Mouse (Mus musculus) brown adipose tissue, adult 24 weeks (tissue): Measurements from ENCODE around the gene Gas2l3. TPM values are rescaled to one million over a fixed set of nuclear protein-coding genes. Genes with fewer than 3 reads are reported as not detected.

Experiments used
- H3K27ac ChIP-seq: fragments of 200-500 bp; replicated peaks from 2 replicates; pipeline ENCODE4 v1.5.1; 2012; ENCODE audit warnings: low read depth, mild to moderate bottlenecking, low read length
- H3K4me1 ChIP-seq: fragments of 200-500 bp; 2 replicates; pipeline ENCODE4 v1.6.1; 2012; ENCODE audit warnings: low read length, mixed read lengths; ENCODE audit not compliant: control insufficient read depth, insufficient read depth, insufficient read length
- H3K4me3 ChIP-seq: fragments of 200-500 bp; 2 replicates; pipeline ENCODE4 v1.5.1; 2012; ENCODE audit warnings: low read depth, mild to moderate bottlenecking, low read length, moderate library complexity; ENCODE audit not compliant: insufficient read depth
- polyA plus RNA-seq: library from polyadenylated mRNA; stranded (reverse); fragments of >200 nt; gene quantifications from 2 replicates; pipeline ENCODE4 v1.2.4, GENCODE M21; 2012; ENCODE audit not compliant: missing spikeins, insufficient read depth, insufficient read length

Gas2l3 gene
- 1.5 and 1.8 TPM in 2 replicates for polyA plus RNA-seq

- H3K4me3 ChIP-seq: peak within 1 kb of the TSS; percentile 80
- peak within 1 kb of the TSS; percentile 32 for H3K27ac ChIP-seq
- H3K4me1 ChIP-seq: no peaks in the 10 kb centered on the region
These were observed at the start of gene Gas2l3 for GRCm38 (mm10) chr10:89443623-89444151. TSS of gene Gas2l3 (minus strand) at chr10:89443967.

DNA sequence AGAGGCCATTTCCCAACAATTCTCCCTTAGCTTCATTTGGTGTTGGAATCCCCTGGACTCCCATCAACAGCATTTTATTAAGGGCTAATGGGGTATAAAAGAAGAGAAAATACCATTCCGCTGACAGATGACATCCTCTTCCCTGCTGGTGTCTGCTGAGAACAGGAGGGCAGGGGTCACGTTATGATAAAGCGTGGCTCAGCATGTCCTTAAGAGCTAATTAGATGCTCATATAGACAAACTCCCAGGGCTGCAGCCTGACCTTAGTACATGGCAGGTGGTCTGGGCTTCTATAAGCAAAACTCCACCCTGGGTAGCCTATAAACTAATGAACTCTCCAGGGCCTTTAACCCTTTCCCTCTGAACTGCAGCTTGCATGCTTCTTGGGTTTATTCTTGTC is 47.6 kb upstream of the Gas2l3 start:
- H3K27ac ChIP-seq: no peak overlapping the region
- no peaks in the 10 kb centered on the region for H3K4me1 ChIP-seq
- H3K4me3 ChIP-seq: no peak overlapping the region

DNA sequence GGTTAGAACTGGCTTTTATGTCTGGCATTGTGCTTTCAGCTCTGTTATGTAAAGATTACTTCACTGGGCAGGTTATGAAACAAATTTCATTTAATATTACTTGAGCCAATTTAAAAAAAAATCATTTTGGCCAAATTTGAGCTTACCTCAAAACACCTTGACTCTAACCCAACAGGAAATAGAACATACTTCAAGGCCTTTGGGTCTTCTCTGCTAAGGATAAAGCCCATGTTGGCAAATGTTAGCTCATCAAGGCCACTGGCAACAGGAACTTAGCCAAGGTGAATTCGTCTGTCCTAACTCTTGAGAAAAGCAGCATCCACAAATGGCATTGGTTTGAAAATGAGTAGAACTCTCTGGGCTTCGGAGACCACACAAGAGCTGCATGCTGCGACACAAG is 46.5 kb upstream of the Gas2l3 start:
- H3K27ac ChIP-seq: no peak overlapping the region
- no peak overlapping the region for H3K4me3 ChIP-seq
- no peaks in the 10 kb centered on the region for H3K4me1 ChIP-seq

- H3K4me1 ChIP-seq: no peaks in the 10 kb centered on the region
- no peak overlapping the region for H3K27ac ChIP-seq
- H3K4me3 ChIP-seq: no peak overlapping the region
These were observed 45.7 kb upstream of the Gas2l3 start for GRCm38 (mm10) chr10:89489459-89489858.

- H3K27ac ChIP-seq: no peak overlapping the region
- H3K4me1 ChIP-seq: no peaks in the 10 kb centered on the region
- H3K4me3 ChIP-seq: no peak overlapping the region
These were observed 43.4 kb upstream of the Gas2l3 start for GRCm38 (mm10) chr10:89486995-89487742.

DNA sequence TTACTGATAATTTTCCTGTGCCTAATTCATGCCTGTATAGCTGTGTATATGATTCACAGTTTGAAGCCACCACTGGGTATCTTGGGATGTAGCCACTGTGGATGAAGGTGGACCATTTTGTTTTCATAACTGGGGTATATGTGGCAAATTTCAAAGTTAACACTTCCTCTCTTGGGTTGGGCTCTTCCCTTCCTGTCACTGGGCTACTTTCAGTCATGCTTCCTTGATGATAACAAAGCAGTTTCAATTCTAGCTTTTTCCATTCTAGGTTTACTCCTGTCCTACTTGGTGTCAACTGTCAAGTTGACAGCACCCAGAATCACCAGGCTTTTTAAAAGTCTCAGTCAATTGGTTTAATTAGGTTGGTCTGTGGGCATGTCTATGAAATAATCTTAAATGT is 41.1 kb upstream of the Gas2l3 start:
- H3K4me1 ChIP-seq: no peaks in the 10 kb centered on the region
- no peak overlapping the region for H3K4me3 ChIP-seq
- H3K27ac ChIP-seq: no peak overlapping the region

GRCm38 (mm10) chr10:89483812-89484602 is 40.2 kb upstream of the Gas2l3 start:
- no peak overlapping the region for H3K27ac ChIP-seq
- H3K4me1 ChIP-seq: no peaks in the 10 kb centered on the region
- no peak overlapping the region for H3K4me3 ChIP-seq

DNA sequence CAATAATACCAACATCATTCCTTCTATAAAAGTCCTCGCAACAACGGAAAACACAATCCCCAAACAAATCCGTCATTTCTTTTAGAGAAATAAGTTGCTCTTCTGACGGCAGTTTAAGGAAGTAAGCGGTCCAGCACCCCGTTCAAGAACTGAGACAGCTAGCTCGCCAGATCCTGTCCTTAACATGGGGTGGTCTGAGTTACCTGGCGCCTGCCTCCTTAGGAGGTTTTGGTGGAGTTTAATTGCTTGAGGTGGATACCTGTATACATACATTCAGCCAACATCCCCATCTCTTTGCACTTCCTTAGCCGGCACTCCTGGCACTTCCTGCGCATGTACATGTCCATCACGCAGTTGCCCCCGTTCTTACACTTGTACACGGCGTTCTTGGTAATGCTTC is 39.3 kb upstream of the Gas2l3 start:
- no peak overlapping the region for H3K4me3 ChIP-seq
- no peaks in the 10 kb centered on the region for H3K4me1 ChIP-seq

GRCm38 (mm10) chr10:89482142-89482681 is 38.4 kb upstream of the Gas2l3 start:
- H3K4me3 ChIP-seq: no peak overlapping the region
- H3K27ac ChIP-seq: no peak overlapping the region
- no peaks in the 10 kb centered on the region for H3K4me1 ChIP-seq

More for the DNA sequence above, 39.3 kb upstream of the Gas2l3 start:
- no peak overlapping the region for H3K27ac ChIP-seq

- H3K27ac ChIP-seq: no peak overlapping the region
- H3K4me1 ChIP-seq: no peaks in the 10 kb centered on the region
- H3K4me3 ChIP-seq: no peak overlapping the region
These were observed 37.9 kb upstream of the Gas2l3 start for GRCm38 (mm10) chr10:89481638-89482037.

DNA sequence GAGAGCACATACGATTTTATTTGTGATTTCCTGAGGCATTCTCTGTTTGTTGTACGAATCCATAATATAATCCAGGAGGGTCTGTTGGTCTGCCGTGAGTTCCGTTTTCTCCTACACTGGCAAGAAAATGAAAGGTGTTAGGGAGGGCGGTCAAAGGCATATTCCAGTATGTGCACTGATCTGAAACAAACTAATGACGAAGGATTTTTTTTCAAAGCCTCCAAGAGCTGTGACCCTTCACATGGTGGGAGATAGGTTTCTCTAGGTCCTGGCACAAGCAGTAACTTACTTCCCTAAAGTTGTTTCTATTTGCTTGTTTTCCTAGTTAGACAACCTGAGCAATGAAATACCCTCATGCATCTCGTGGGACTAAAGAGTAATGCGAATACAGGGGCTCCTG is 35.0 kb upstream of the Gas2l3 start:
- no peaks in the 10 kb centered on the region for H3K4me1 ChIP-seq
- no peak overlapping the region for H3K4me3 ChIP-seq
- H3K27ac ChIP-seq: no peak overlapping the region

DNA sequence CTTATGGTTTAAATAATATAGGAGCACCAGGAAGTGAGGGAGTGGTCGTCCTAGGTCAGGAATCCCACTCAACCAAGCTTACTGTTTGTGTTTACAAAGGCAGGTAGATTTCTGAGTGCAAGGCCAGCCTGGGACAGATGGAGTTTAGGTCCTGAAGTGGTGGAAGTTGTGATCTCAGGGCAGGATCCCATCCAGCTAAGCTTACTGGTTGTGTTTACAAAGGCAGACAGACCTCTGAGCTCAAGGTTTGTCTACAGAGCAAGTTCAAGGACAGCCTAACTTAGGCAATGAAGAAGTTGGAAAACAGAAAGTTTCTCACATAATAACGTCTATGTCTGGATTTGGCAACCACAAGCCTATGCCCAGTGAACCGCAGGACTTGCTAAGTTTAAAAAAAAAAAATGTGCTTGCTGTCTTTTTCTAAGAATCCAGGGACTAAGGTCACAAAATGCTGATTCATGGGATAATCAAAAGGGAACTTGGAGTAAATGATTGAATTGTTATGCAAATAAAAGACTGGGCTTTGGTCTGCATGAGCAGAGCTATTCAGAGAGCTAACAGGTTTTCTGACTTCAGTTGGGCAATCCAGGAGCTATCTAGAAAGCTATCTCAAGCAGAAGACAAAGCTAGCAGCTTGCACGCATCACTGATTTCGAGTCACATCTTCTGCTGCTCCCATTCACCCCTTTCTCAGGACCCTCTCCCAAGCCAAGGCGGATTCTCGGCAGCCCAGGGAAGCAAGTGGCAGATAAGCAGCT is 27.0 kb upstream of the Gas2l3 start:
- Histone ChIP-seq H3K27ac (no peak overlapping the region), H3K4me3 (no peak overlapping the region), H3K4me1 (no peaks in the 10 kb centered on the region)

DNA sequence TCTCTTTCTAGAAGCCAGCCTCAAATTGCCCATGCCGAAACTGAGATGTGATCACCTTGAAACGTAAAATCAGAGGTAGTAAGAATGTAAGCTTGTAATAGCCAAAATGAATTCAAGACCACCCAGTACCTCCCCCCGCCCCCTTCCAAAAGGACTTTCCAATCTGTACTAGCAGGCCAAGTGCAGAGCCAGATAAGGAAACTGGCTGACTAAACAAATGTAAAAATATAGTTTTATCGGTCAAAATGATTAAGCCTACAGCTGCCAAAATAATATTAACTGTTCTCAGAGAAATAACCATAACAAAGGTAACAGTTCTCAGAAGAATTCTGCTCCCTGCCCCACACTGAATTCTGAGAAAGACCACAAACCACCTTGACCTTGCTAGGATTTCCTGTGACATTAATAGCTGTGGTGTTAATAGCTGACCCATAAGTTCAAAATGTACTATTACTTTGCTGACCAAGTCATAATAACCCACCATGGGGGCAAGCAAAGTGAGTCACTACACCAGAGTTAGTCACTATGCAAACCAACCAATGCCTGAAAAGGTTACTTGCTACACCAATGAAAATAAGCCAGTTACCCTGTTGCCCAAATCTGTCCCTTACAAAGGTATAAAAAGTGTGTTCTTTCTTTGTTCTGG is 21.1 kb upstream of the Gas2l3 start:
- Histone ChIP-seq H3K4me3 (no peak overlapping the region), H3K27ac (no peak overlapping the region), H3K4me1 (no peaks in the 10 kb centered on the region)

DNA sequence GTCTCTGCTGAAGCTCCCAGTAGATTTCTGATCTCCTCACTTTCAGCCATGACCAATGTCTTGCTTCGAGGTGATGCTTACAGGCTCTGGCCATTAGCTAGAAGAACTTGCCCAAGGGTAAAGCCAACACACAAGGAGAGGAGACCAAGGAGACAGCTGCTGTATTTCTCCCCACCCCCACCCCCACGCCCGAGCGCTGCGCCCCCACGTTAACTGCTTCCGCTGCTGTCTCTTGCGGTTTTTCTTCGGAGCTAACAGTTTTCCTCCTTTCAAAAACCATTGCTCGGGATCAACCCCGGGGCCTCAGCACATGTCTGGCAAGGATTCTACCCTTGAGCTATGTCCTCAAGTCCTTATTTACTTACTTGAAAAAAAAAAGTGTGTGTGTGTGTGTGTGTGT is 19.1 kb upstream of the Gas2l3 start:
- H3K4me3 ChIP-seq: no peak overlapping the region
- H3K4me1 ChIP-seq: no peaks in the 10 kb centered on the region
- no peak overlapping the region for H3K27ac ChIP-seq
